ENCODE assay signal across 23 mouse cellular contexts in genomic region chr2:165091433-165091965, GRCm38 (mm10). TPM values are rescaled to one million over a fixed set of nuclear protein-coding genes. Genes with fewer than 3 reads are reported as not detected.
"Had no signal": no experiment of that assay in that cellular context is flagged by ENCODE, and none has a peak within 500 bp of the region (broad histone marks: within the 10 kb centered on the region; RNA-seq: fewer than 3 reads in every experiment).

No protein-coding gene starts in this region.

- H3K36me3 ChIP-seq: limb, embryonic 12.5 days; liver, embryonic 13.5 days; neural tube, embryonic 12.5 days had no signal

- H3K4me3 ChIP-seq: limb, embryonic 12.5 days; liver, embryonic 13.5 days; neural tube, embryonic 12.5 days had no signal

- H3K9me3 ChIP-seq: limb, embryonic 12.5 days; neural tube, embryonic 12.5 days had no signal

- H3K27ac ChIP-seq: kidney, postnatal 0 days; limb, embryonic 12.5 days; liver, embryonic 13.5 days; neural tube, embryonic 12.5 days had no signal

- DNase-seq: kidney, adult 11 months; kidney, adult 9 months; kidney, postnatal 36 days; layer of hippocampus, adult 9-11 months; layer of hippocampus, postnatal 36 days; liver; liver, embryonic 13.5 days; lung, adult 18-20 months; right cerebral cortex, postnatal 25 days; thymus, adult 18-20 months; thymus, postnatal 14 days had no signal

- H3K4me2 ChIP-seq: limb, embryonic 12.5 days; liver, embryonic 13.5 days; neural tube, embryonic 12.5 days had no signal

- H3K4me1 ChIP-seq: liver, embryonic 13.5 days had no signal

- H3K9ac ChIP-seq: limb, embryonic 12.5 days; liver, embryonic 13.5 days; neural tube, embryonic 12.5 days had no signal

RNA-seq across cellular contexts. Expression of gene 1700025C18Rik, which starts 0.9 kb away (rescaled TPM):
- total RNA-seq: layer of hippocampus, adult 18-20 months; layer of hippocampus, postnatal 36 days; left cerebral cortex, adult 8-10 months; left cerebral cortex, postnatal 36 days; megakaryocyte-erythroid progenitor cell, adult 5-6 weeks; monocyte, adult 5-6 weeks; neutrophil, adult 5-6 weeks had no signal
- polyA plus RNA-seq: kidney, postnatal 0 days; limb, embryonic 12.5 days; liver, embryonic 13.5 days; lung, embryonic 16.5 days; neural tube, embryonic 12.5 days; small intestine, adult 2 months; stomach, embryonic 16.5 days had no signal

RNA-seq across cellular contexts. Expression of gene Cd40, which starts 36.1 kb away (rescaled TPM):
- total RNA-seq: megakaryocyte-erythroid progenitor cell, adult 5-6 weeks had no signal
